Mouse (Mus musculus) limb, embryonic 14.5 days (tissue): ENCODE measurements at regions not wholly inside any gene's neighbourhood (a gene's known extent, or its start where the extent isn't known, plus 50 kb on each side); places are given as distances from the start of the nearest gene placed in this dataset.

ENCODE experiments used
- ATAC-seq: fragments of 200-750 bp; cut with Nextera tagmentation; 2 replicates; pipeline ENCODE4 v1.8.0; 2017; ENCODE audit warnings: low read depth, moderate number of reproducible peaks, moderate TSS enrichment; ENCODE audit not compliant: low FRiP score
- DNase-seq: peaks from one replicate; pipeline ENCODE4 v3.0.0-alpha.2; 2015; ENCODE audit warnings: low spot score
- H3K27ac ChIP-seq: fragments of 300-500 bp; sonication (generic); replicated peaks from 2 replicates; pipeline ENCODE4 v1.5.1; 2014; ENCODE audit warnings: low read depth, mild to moderate bottlenecking, low read length, moderate library complexity, mixed read lengths
- H3K27me3 ChIP-seq: fragments of 300-500 bp; sonication (generic); 2 replicates; pipeline ENCODE4 v1.6.1; 2014; ENCODE audit warnings: low read length, mixed read lengths; ENCODE audit not compliant: control insufficient read depth, insufficient read depth
- H3K36me3 ChIP-seq: fragments of 300-500 bp; sonication (generic); 2 replicates; pipeline ENCODE4 v1.6.1; 2014; ENCODE audit warnings: mild to moderate bottlenecking, low read length, moderate library complexity, mixed read lengths; ENCODE audit not compliant: control insufficient read depth, insufficient read depth
- H3K4me1 ChIP-seq: fragments of 300-500 bp; sonication (generic); 2 replicates; pipeline ENCODE4 v1.6.1; 2014; ENCODE audit warnings: antibody characterized with exemption, low read length, mixed read lengths; ENCODE audit not compliant: control insufficient read depth, insufficient read depth
- H3K4me2 ChIP-seq: fragments of 300-500 bp; sonication (generic); replicated peaks from 2 replicates; pipeline ENCODE4 v1.6.1; 2014; ENCODE audit warnings: low read depth, mild to moderate bottlenecking, low read length, moderate library complexity; ENCODE audit not compliant: severe bottlenecking
- H3K4me3 ChIP-seq: fragments of 300-500 bp; sonication (generic); replicated peaks from 2 replicates; pipeline ENCODE4 v1.5.1; 2014; ENCODE audit warnings: low read length
- H3K9ac ChIP-seq: fragments of 300-500 bp; sonication (generic); 2 replicates; pipeline ENCODE4 v1.6.1; 2014; ENCODE audit warnings: mild to moderate bottlenecking, low read depth, low read length, moderate library complexity; ENCODE audit not compliant: severe bottlenecking
- H3K9me3 ChIP-seq: fragments of 300-500 bp; sonication (generic); 2 replicates; pipeline ENCODE4 v1.6.1; 2016; ENCODE audit warnings: low read length; ENCODE audit not compliant: control insufficient read depth
- POLR2A ChIP-seq: fragments of 200-500 bp; IDR thresholded peaks from 2 replicates; pipeline ENCODE4 v1.8.0; 2012; ENCODE audit warnings: inconsistent platforms, mild to moderate bottlenecking, moderate library complexity, borderline replicate concordance; ENCODE audit not compliant: insufficient read depth, insufficient read length; ENCODE audit errors: extremely low read depth
- WGBS: fragments of 180-500 bp; shearing (Covaris S2); extraction: QIAGEN DNeasy Blood & Tissue Kit; methylation state at CpG from one replicate; pipeline ENCODE4 v1.1.7; 2014; 5-methylcytosine and 5-hydroxymethylcytosine counted together

- H3K4me1 ChIP-seq = peaks cover 12% of the 10 kb centered on the region
- ATAC-seq (no peak), DNase-seq (no peak)
- H3K36me3 ChIP-seq = no peaks in the 10 kb centered on the region
- no peak for TF ChIP-seq POLR2A
- no peak overlapping the region for H3K4me3 ChIP-seq
- H3K27me3 ChIP-seq = peaks cover 10% of the 10 kb centered on the region
- H3K4me2 ChIP-seq = no peak overlapping the region
- WGBS = 44% methylated on average over 7 of the region's 7 CpGs
- no peak overlapping the region for H3K9ac ChIP-seq
- no peak overlapping the region for H3K27ac ChIP-seq
- H3K9me3 ChIP-seq = no peaks in the 10 kb centered on the region
Observed at GRCm38 (mm10) chr8:91897381-91897780, 95.5 kb upstream of the Irx3 start.

GRCm38 (mm10) chr8:91895987-91896386 is 94.1 kb upstream of the Irx3 start:
- Histone ChIP-seq H3K4me3 (no peak overlapping the region), H3K9me3 (no peaks in the 10 kb centered on the region), H3K4me1 (peaks cover 12% of the 10 kb centered on the region), H3K27me3 (peaks cover 23% of the 10 kb centered on the region), H3K27ac (no peak overlapping the region), H3K9ac (no peak overlapping the region), H3K4me2 (no peak overlapping the region), H3K36me3 (no peaks in the 10 kb centered on the region)
- no peak for DNase-seq
- TF ChIP-seq POLR2A = no peak
- no peak for ATAC-seq
- 30% methylated on average over 6 of the region's 6 CpGs for WGBS

- H3K9ac ChIP-seq = no peak overlapping the region
- H3K36me3 ChIP-seq = no peaks in the 10 kb centered on the region
- H3K4me3 ChIP-seq = no peak overlapping the region
- 56% methylated on average over 2 of the region's 2 CpGs for WGBS
- ATAC-seq = no peak
- H3K4me2 ChIP-seq = no peak overlapping the region
- DNase-seq = no peak
- no peak overlapping the region for H3K27ac ChIP-seq
- no peak for TF ChIP-seq POLR2A
- H3K4me1 ChIP-seq = no peaks in the 10 kb centered on the region
- no peaks in the 10 kb centered on the region for H3K9me3 ChIP-seq
- peaks cover 8% of the 10 kb centered on the region; the same call in 1 of the 2 replicates for H3K27me3 ChIP-seq
Observed at GRCm38 (mm10) chr8:91884862-91885261, 83.0 kb upstream of the Irx3 start.

- Histone ChIP-seq H3K9ac (no peak overlapping the region), H3K4me2 (no peak overlapping the region), H3K9me3 (no peaks in the 10 kb centered on the region), H3K4me1 (no peaks in the 10 kb centered on the region), H3K4me3 (no peak overlapping the region), H3K36me3 (no peaks in the 10 kb centered on the region), H3K27me3 (peaks cover 9% of the 10 kb centered on the region), H3K27ac (no peak overlapping the region)
- TF ChIP-seq POLR2A = no peak
- ATAC-seq (no peak), DNase-seq (no peak)
- 31% methylated on average over 3 of the region's 3 CpGs for WGBS
Observed at GRCm38 (mm10) chr8:91884325-91884724, 82.5 kb upstream of the Irx3 start.

- Histone ChIP-seq H3K4me3 (no peak overlapping the region), H3K9me3 (no peaks in the 10 kb centered on the region), H3K27me3 (peaks cover 20% of the 10 kb centered on the region), H3K36me3 (no peaks in the 10 kb centered on the region), H3K27ac (no peak overlapping the region), H3K9ac (no peak overlapping the region), H3K4me1 (no peaks in the 10 kb centered on the region), H3K4me2 (no peak overlapping the region)
- DNase-seq = no peak
- WGBS = 41% methylated on average over 4 of the region's 4 CpGs
- no peak for ATAC-seq
- no peak for TF ChIP-seq POLR2A
Observed at GRCm38 (mm10) chr8:91883012-91883411, 81.1 kb upstream of the Irx3 start.

- no peak overlapping the region for H3K9ac ChIP-seq
- H3K27ac ChIP-seq = no peak overlapping the region
- 71% methylated on average over 5 of the region's 5 CpGs for WGBS
- no peak for TF ChIP-seq POLR2A
- no peak overlapping the region for H3K4me3 ChIP-seq
- no peak overlapping the region for H3K4me2 ChIP-seq
- ATAC-seq (no peak), DNase-seq (no peak)
- H3K9me3 ChIP-seq = no peaks in the 10 kb centered on the region
- H3K27me3 ChIP-seq = peaks cover 57% of the 10 kb centered on the region
- no peaks in the 10 kb centered on the region for H3K4me1 ChIP-seq
- H3K36me3 ChIP-seq = no peaks in the 10 kb centered on the region
Observed at GRCm38 (mm10) chr8:91878886-91879285, 77.0 kb upstream of the Irx3 start.
